Mouse (Mus musculus) neural tube, embryonic 11.5 days (tissue): Measurements from ENCODE around the gene Atp6v1fnb. TPM values are rescaled to one million over a fixed set of nuclear protein-coding genes. Genes with fewer than 3 reads are reported as not detected.

ENCODE experiments used
- ATAC-seq: fragments of 200-750 bp; cut with Nextera tagmentation; 2 replicates; pipeline ENCODE4 v1.8.0; 2017; ENCODE audit warnings: moderate number of reproducible peaks, mild to moderate bottlenecking, moderate TSS enrichment, moderate library complexity; ENCODE audit not compliant: insufficient read depth, low FRiP score, low TSS enrichment
- DNase-seq: peaks from one replicate; pipeline ENCODE4 v3.0.0-alpha.2; 2015; ENCODE audit warnings: low spot score
- H3K27ac ChIP-seq: fragments of 300-500 bp; sonication (generic); 2 replicates; pipeline ENCODE4 v1.5.1; 2014; ENCODE audit warnings: low read depth, mild to moderate bottlenecking, low read length
- H3K27me3 ChIP-seq: fragments of 300-500 bp; sonication (generic); 2 replicates; pipeline ENCODE4 v1.6.1; 2014; ENCODE audit warnings: mild to moderate bottlenecking, low read length, mixed read lengths; ENCODE audit not compliant: control insufficient read depth, insufficient read depth
- H3K36me3 ChIP-seq: fragments of 300-500 bp; sonication (generic); 2 replicates; pipeline ENCODE4 v1.6.1; 2014; ENCODE audit warnings: mild to moderate bottlenecking, low read length, moderate library complexity, mixed read lengths; ENCODE audit not compliant: control insufficient read depth, insufficient read depth
- H3K4me1 ChIP-seq: fragments of 300-500 bp; sonication (generic); 2 replicates; pipeline ENCODE4 v1.6.1; 2014; ENCODE audit warnings: low read length, mixed read lengths; ENCODE audit not compliant: control insufficient read depth, insufficient read depth
- H3K4me2 ChIP-seq: fragments of 300-500 bp; sonication (generic); 2 replicates; pipeline ENCODE4 v1.6.1; 2014; ENCODE audit warnings: low read depth, mild to moderate bottlenecking, moderate library complexity
- H3K4me3 ChIP-seq: fragments of 300-500 bp; sonication (generic); 2 replicates; pipeline ENCODE4 v1.5.1; 2014; ENCODE audit warnings: low read depth, low read length
- H3K9ac ChIP-seq: fragments of 300-500 bp; sonication (generic); 2 replicates; pipeline ENCODE4 v1.6.1; 2014; ENCODE audit warnings: mild to moderate bottlenecking, low read length
- H3K9me3 ChIP-seq: fragments of 300-500 bp; sonication (generic); 2 replicates; pipeline ENCODE4 v1.6.1; 2016; ENCODE audit warnings: low read length; ENCODE audit not compliant: control insufficient read depth
- WGBS: fragments of 180-500 bp; shearing (Covaris S2); extraction: QIAGEN DNeasy Blood & Tissue Kit; methylation state at CpG from one replicate; pipeline ENCODE4 v1.1.7; 2014; 5-methylcytosine and 5-hydroxymethylcytosine counted together
- polyA plus RNA-seq: library from polyadenylated mRNA; unstranded; fragments of >200 nt; fragmentation: Nextera tagmentation; extraction: Ambion mirVana; gene quantifications from 2 replicates; pipeline ENCODE4 v1.2.1, GENCODE M21; 2014

Gene Atp6v1fnb
- polyA plus RNA-seq, 1 experiment from 2014 or later = not detected

DNA sequence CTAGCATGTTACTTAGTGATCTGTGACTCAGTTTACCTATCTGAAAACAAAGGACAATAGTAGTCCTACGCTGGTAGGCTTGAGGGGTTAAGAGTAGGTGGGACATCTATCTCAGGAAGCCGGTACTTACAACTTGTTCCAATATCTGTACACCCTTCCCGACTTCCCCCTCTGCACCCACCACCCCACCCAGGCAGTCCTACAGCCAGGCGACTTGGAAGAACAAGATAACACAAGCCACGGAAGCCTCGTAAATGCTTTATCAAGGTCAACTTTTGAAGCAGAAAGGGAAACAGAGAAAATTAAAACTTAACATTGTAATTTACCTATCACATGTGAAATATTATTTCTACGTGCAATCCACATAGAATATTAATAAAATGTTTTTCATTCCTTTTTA lies 28.9 kb downstream of the Atp6v1fnb start:
- WGBS = 93% methylated on average over 7 of the region's 7 CpGs
- Histone ChIP-seq H3K27me3 (peaks cover 22% of the 10 kb centered on the region), H3K9me3 (no peaks in the 10 kb centered on the region), H3K9ac (no peak overlapping the region), H3K27ac (no peak overlapping the region), H3K4me2 (no peak overlapping the region), H3K4me1 (no peaks in the 10 kb centered on the region), H3K36me3 (no peaks in the 10 kb centered on the region), H3K4me3 (no peak overlapping the region)
- ATAC-seq = no peak
- no peak for DNase-seq

DNA sequence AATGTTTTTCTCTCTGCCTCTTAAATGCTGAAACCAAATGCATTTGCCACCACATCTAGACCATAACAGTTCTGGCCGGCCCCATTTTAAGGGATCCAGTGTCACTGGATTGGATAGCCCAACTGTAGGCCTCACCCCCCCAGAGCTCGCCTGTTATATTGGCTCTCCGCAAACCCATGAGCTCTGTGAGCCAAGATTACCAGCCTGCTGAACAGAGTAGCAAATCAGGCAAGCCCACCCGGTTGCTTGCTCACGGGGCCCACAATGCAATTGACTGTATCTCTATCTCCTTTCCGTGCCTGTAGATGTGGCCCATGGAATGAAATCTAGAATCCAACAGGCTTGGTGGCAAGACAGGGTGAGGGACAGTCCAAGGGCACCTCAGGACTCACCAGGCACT lies 29.6 kb downstream of the Atp6v1fnb start:
- 90% methylated on average over 6 of the region's 6 CpGs for WGBS
- no peaks in the 10 kb centered on the region for H3K9me3 ChIP-seq
- H3K4me2 ChIP-seq = no peak overlapping the region
- peaks cover 19% of the 10 kb centered on the region for H3K27me3 ChIP-seq
- H3K36me3 ChIP-seq = no peaks in the 10 kb centered on the region
- no peak for DNase-seq
- H3K27ac ChIP-seq = no peak overlapping the region
- no peak overlapping the region for H3K4me3 ChIP-seq
- H3K9ac ChIP-seq = no peak overlapping the region
- ATAC-seq = no peak
- H3K4me1 ChIP-seq = no peaks in the 10 kb centered on the region

DNA sequence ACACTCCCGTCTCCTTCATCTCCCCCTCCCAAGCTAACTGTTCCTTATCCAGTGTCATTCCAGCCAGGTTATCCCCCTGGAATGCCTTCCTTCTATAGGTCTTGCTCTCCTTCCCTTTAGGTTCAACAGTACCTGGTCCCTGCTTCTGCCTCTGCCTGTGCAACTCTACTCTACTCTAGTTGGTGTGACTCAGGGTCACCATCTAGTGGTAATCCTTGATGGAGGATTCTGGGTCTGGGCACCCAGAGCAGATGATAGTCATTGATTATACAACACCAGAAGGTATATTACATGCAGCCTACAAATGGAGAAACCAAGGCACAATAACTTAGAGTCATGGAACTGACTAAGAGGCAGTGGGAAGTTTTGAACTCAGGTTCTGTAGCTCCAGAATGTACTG lies 30.4 kb downstream of the Atp6v1fnb start:
- H3K36me3 ChIP-seq = no peaks in the 10 kb centered on the region
- DNase-seq (no peak), ATAC-seq (no peak)
- H3K27me3 ChIP-seq = peaks cover 16% of the 10 kb centered on the region
- H3K4me1 ChIP-seq = no peaks in the 10 kb centered on the region
- no peak overlapping the region for H3K9ac ChIP-seq
- H3K4me2 ChIP-seq = no peak overlapping the region
- WGBS = 86% methylated on average over 1 of the region's 1 CpGs
- H3K27ac ChIP-seq = no peak overlapping the region
- no peak overlapping the region for H3K4me3 ChIP-seq
- H3K9me3 ChIP-seq = no peaks in the 10 kb centered on the region

DNA sequence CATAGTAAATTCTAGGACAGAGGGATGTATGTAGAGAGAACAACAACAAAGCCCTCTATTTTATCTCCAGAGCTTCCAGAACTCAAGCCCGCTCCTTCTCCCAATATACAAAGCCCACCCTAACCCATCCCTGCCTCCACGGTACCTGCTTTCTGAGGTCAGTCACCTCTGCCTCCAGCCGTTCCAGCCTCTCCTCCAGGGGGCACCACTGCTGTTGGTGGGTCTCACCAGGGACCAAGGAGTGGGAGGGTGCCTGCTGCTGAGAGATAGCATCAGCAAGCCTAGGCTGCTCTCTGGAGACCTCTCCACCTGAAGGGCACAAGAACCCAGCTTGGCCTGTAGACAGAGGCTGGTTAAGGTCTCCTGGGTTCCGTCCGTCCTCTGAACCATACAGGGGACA lies 34.3 kb downstream of the Atp6v1fnb start:
- Histone ChIP-seq H3K9me3 (no peaks in the 10 kb centered on the region), H3K9ac (no peak overlapping the region), H3K4me1 (no peaks in the 10 kb centered on the region), H3K27ac (no peak overlapping the region), H3K4me2 (no peak overlapping the region), H3K27me3 (peaks cover 23% of the 10 kb centered on the region; the same call in 1 of the 2 replicates), H3K4me3 (no peak overlapping the region), H3K36me3 (no peaks in the 10 kb centered on the region)
- 89% methylated on average over 5 of the region's 5 CpGs for WGBS
- no peak for DNase-seq
- no peak for ATAC-seq

DNA sequence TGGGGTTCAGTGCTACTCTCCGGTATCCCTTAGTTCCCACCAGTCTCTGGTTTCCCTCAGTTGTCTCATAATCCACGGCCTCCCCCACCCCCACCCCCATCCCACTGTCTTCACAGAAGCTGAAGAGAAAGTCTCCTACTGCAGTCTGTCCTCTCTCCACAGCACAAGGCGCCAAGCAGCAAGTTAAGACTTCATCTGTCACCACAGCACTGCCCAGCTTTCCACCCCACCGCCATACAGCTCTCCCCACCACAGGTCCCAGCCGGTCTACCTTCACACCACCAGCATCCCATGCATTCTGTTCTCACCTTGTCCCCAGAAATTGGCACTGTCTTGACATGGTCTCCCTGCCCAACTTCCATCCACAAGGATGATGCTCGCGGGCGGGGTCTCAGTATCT lies 35.6 kb downstream of the Atp6v1fnb start:
- no peak for ATAC-seq
- 25% methylated on average over 8 of the region's 8 CpGs for WGBS

DNA sequence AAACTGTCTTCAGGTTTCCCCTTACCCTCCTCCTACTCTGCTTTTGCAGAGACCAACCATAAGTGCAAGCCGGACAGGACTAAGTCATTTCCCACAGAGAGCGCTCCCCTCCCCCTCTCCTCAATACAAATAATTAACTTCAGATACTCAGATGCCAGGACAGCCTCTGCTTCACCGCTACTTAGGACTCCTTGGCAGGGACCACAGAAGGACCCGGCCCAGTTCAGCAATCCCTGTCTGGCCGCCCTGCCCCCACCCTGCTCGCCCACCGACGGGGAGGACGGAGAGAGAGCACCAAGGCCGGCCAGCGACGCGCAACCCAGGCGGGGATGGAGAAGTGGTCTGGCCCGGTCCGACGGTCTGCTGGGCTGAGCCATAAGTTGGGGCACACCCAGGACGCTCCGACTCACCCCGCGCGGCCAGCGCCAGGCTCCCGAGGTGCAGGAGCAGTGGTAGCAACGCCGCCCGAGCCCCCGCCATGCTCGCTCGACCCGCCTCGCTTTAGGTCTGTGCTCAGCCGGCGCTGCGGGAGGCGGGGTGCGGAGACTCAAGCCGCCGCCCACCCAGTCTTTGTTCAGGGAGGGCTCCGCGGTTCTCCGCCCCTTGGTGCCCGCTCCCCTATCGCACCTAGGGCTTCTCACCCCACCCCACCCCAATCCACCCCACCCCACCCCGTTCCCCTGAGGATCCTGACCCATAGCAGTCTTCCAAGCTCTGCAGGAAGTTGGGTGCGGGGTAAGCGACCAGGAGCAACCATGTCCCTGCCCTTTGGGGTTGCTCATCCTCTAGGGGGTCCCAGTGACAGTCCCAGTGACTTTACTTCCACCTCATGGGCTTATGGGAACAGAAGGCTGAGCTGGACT lies 36.4 kb downstream of the Atp6v1fnb start, which contains the start of gene Kcp:
Kcp (minus strand) TSS at position 506 of the 863 bp plus-strand sequence.
- 0 out of 2 replicates have a peak, but pooled peaks cover under 1% of the 10 kb centered on the region for H3K4me1 ChIP-seq
- peaks cover 23% of the 10 kb centered on the region; the same call in 1 of the 2 replicates for H3K27me3 ChIP-seq
- DNase-seq (peak; percentile 51), ATAC-seq (peak; percentile 53; the same call in 1 of the 2 replicates)
- H3K36me3 ChIP-seq = no peaks in the 10 kb centered on the region
- H3K9ac ChIP-seq = peak within 1 kb of the TSS; percentile 63
- no peak within 1 kb of the TSS for H3K27ac ChIP-seq
- no peaks in the 10 kb centered on the region for H3K9me3 ChIP-seq
- H3K4me2 ChIP-seq = peak within 1 kb of the TSS; percentile 59
- WGBS = 2% methylated on average over 44 of the region's 47 CpGs
- peak within 1 kb of the TSS; percentile 46 for H3K4me3 ChIP-seq

More for the DNA sequence above, 35.6 kb downstream of the Atp6v1fnb start:
- no peak overlapping the region for H3K9ac ChIP-seq
- no peaks in the 10 kb centered on the region for H3K4me1 ChIP-seq
- H3K9me3 ChIP-seq = no peaks in the 10 kb centered on the region
- peak overlapping the region; percentile 59 for H3K4me2 ChIP-seq
- DNase-seq = no peak
- peak overlapping the region; percentile 46 for H3K4me3 ChIP-seq
- H3K36me3 ChIP-seq = no peaks in the 10 kb centered on the region
- peaks cover 23% of the 10 kb centered on the region; the same call in 1 of the 2 replicates for H3K27me3 ChIP-seq
- H3K27ac ChIP-seq = no peak overlapping the region

DNA sequence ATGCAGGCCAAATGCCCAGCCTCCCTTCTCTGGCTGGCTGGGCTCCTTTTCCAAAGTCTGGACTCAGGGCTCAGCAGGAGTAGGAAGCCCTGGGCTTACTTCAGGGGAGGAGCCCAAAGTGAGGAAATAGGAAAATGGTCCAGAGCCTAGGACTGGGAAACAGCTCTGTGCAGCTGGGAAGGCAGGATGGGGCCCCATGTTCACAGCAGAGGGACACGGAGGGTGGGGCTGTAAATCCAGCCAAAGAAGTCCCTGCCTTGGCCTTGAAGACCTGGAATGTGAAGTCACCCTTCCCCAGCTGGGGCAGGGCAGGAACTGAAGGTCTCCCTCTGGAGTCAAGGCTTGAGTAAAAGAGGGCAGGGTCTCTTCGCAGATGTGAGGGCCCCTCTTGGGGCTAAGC lies 37.8 kb downstream of the Atp6v1fnb start:
- Histone ChIP-seq H3K4me2 (no peak overlapping the region), H3K36me3 (no peaks in the 10 kb centered on the region), H3K27me3 (peaks cover 23% of the 10 kb centered on the region; the same call in 1 of the 2 replicates), H3K4me1 (0 out of 2 replicates have a peak, but pooled peaks cover 2% of the 10 kb centered on the region), H3K4me3 (no peak overlapping the region), H3K9me3 (no peaks in the 10 kb centered on the region), H3K9ac (no peak overlapping the region), H3K27ac (no peak overlapping the region)
- ATAC-seq (no peak), DNase-seq (no peak)
- 26% methylated on average over 2 of the region's 2 CpGs for WGBS

DNA sequence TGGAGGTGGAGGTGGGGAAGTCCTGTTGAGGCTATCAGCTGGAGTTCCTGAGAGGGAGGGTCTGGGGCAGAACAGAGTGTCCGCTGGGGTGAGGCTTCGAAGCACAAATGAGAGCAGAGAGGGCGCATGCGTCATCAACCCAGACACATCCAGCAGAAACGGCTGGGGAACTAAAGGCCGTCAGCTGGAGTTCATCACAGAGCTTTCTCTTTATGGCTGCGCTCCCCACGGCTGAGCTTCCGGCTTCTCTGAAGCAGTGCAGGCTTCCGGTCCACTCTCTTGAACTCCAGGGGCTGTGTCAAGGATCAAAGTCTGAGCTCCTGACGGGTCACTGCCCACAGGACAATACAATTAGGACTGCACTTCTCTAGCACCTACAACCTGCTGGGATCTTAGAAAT lies 42.0 kb downstream of the Atp6v1fnb start:
- ATAC-seq = peak; percentile 61; the same call in 1 of the 2 replicates
- Histone ChIP-seq H3K36me3 (no peaks in the 10 kb centered on the region), H3K9ac (peak overlapping the region; percentile 20; the same call in 1 of the 2 replicates), H3K27me3 (peaks cover 7% of the 10 kb centered on the region; the same call in 1 of the 2 replicates), H3K9me3 (no peaks in the 10 kb centered on the region), H3K4me2 (peak overlapping the region; percentile 12), H3K4me3 (no peak overlapping the region), H3K27ac (no peak overlapping the region), H3K4me1 (0 out of 2 replicates have a peak, but pooled peaks cover 2% of the 10 kb centered on the region)
- WGBS = under 1% methylated on average over 11 of the region's 11 CpGs
- peak; percentile 81 for DNase-seq
